Mouse (Mus musculus) adrenal gland, adult (tissue): ENCODE data around the gene Gm17949.

Experiments
- DNase-seq, 2 experiments: peaks; one replicate each; pipeline ENCODE4 v3.0.0; 2022 to 2023; ENCODE audit warnings: low spot score in 1 of 2; ENCODE audit not compliant: inconsistent age in 2 of 2

The Gm17949 gene

GRCm38 (mm10) chr17:57011236-57012141, at the start of gene Gm17949, which contains the start of gene Gtf2f1:
Gm17949 (plus strand) TSS chr17:57011469.
Gtf2f1 (minus strand) TSS chr17:57011288.
- peak; percentile 94 to 99 for DNase-seq

- no peak for DNase-seq
These were observed 49.4 kb upstream of the Gm17949 start for GRCm38 (mm10) chr17:56961880-56962279.

- peak in 1 of 2 experiments; percentile 70 for DNase-seq
These were observed 48.4 kb upstream of the Gm17949 start for GRCm38 (mm10) chr17:56962642-56963405.

- no peak for DNase-seq
These were observed 47.6 kb upstream of the Gm17949 start for GRCm38 (mm10) chr17:56963646-56964045.

GRCm38 (mm10) chr17:56969321-56969720, 41.9 kb upstream of the Gm17949 start:
- peak; percentile 58 to 77 for DNase-seq

GRCm38 (mm10) chr17:56970081-56970480, 41.2 kb upstream of the Gm17949 start:
- no peak for DNase-seq

- no peak for DNase-seq
These were observed 37.1 kb upstream of the Gm17949 start for GRCm38 (mm10) chr17:56973956-56974707.

DNA sequence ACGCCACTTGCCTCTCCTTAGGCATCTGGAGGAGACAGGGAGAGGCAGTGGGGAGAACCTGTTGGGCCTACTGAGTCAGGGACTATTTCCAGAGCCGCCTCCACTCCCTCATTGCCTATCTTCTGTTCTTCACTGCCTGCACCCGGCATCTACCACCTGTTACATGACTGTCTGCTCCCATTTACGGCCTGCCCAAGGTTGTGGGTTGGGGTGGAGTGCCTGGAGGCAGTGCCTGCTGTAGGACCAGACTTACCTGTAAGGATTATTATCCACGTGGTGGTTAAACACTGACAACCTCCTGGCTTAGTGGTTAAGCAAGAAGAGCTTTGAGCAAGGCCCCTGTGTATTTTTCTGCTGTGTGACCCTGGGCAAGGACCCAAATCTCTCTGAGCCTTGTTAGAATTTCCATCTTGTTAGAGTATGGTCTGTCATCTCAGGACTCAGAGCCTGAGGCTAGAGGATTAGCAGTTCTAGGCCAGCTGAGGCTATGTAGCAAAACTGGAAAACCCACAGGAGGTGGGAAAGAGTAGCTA, 36.5 kb upstream of the Gm17949 start:
- peak in 1 of 2 experiments; percentile 75 for DNase-seq

DNA sequence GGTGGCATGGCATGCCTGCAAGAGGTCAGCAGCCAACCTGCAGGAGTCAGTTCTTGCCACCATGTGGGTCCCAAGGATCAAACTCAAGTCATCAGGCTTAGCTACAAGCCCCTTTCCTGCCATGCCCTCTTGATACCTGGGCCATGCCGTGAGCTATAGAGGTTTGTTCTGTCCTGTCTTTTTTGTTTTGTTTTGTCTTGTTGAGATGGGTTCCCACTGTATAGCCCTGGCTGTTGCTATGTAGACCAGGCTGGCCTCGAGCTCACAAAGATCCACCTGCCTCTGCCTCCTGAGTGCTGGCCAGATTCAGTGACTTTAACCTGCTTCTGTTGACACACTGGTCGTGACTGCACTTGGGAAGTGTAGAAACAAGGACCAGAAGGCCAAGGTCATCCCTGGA, 35.9 kb upstream of the Gm17949 start:
- DNase-seq, result no peak

GRCm38 (mm10) chr17:56976531-56977390, 34.5 kb upstream of the Gm17949 start:
- DNase-seq, result no peak

- DNase-seq, result no peak
These were observed 31.7 kb upstream of the Gm17949 start for GRCm38 (mm10) chr17:56979524-56979923.

GRCm38 (mm10) chr17:56981049-56981448, 30.2 kb upstream of the Gm17949 start:
- no peak for DNase-seq

- DNase-seq, result no peak
These were observed 29.3 kb upstream of the Gm17949 start, which contains the start of gene Acer1 for GRCm38 (mm10) chr17:56982013-56982412. Acer1 (minus strand) TSS chr17:56982126.

GRCm38 (mm10) chr17:56984886-56985285, 26.4 kb upstream of the Gm17949 start:
- DNase-seq, result no peak

DNA sequence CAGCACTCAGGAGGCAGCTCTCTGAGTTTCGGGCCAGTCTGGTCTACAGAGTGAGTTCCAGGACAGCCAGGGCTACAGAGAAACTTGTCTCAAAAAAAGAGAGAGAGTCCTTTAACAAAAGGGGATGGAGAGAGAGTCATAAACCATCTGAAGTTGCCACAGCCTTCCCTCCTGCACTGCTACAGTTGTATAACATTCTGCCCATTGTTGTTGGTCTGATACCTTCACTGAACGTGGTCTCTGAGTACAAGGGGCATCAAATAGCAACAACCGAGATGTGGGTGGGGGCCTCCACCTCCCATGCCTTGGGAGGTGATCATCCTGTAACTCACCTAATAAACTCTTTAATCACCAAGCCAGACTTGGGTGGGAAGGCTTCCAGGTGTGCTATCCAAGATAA, 25.6 kb upstream of the Gm17949 start:
- no peak for DNase-seq

DNA sequence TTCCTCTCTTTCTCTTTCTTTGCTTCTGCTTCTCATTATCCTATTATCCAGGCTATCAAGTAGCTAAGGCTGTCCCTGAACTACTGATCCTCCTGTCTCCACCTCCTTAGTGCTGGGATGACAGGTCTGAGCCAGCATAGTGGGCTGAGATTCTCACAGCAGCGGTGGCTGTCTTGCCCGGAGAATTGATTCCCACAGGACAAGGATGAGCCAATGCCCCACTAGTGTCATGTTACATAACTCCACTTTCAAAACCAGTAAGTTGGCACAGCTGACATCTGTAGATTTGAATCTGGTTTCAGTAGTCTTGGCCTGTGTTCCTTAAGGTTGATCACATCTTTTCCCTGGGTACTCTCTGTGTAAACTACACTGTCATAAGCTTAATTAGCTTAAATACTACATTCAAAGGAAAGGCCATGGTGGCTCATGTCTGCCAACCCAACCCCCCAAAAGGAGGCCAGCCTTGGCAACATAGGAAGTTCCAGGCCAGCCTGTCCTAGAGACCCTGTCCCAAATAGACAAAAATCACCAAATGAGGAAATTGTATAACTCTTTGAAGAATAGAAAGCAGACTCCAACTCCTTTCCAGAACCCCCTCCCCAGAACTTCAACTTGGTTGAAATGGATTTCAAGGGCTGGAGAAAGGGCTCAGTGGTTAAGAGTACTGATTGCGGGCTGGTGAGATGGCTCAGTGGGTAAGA, 25.0 kb upstream of the Gm17949 start:
- peak; percentile 1 to 60 for DNase-seq

DNA sequence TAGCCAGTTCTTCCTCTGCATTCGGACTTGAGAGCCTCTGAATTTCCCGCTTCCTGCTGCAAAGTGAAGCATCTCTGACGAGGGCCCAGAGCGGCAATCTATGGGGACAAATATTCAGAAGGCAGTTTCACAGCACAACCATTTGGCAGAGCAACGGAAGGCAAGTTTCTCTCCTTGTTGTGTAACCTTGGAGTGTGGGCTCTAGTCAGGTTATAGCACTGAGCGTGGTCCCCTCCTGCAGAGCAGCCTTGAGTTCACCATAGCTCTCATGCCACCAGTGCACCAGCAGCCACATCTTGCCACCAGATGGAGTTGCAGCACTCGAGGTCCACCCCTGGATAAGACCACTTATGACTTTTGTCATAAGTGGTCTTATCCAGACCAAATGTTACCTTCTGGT, 22.8 kb upstream of the Gm17949 start:
- DNase-seq, result peak in 1 of 2 experiments; percentile 13

GRCm38 (mm10) chr17:56988921-56989430, 22.3 kb upstream of the Gm17949 start:
- DNase-seq, result peak; percentile 16 to 45
